Mouse (Mus musculus): ENCODE measurements at regions not wholly inside any gene's neighbourhood (a gene's known extent, or its start where the extent isn't known, plus 50 kb on each side); places are given as distances from the start of the nearest gene placed in this dataset.

DNA sequence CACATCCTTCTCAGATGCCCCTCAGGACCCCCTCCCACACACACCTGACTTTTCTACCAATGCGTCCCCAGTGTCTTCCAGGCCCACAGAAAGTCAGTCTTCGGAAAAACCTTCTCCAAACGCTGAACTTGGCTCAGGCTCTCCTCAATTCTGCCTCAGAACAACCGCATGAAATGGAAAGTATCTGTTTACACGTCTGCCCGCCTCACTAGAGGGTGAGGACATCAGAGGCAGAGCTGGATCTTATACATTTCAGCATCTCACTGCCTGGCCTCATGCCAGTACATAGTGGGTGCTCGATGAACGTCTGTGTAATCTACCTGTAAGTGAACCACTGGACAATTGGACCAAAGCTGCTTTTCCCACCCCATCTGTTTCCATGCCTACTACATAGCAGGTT, 189.1 kb upstream of the 4930412O13Rik start:
- no peak for DNase-seq

DNA sequence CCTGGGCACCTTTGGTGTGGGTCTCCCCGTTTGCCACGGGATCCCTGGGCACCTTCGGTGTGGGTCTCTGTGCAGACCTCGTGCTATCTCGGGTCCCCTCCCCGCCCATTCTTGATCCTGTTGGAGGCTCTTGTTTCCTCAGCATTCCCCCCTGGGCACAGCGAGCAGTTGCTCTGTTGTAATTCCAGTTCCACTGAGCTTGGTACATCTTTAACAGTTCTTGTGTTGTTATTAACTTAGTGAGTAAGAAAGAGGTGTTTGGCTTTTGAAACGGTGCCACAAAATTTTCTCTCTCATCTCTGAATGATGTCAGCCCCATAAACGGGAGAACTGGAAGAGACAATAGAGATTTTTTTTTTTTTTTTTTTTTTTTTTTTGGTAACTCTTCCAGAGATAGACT, 187.7 kb upstream of the 4930412O13Rik start:
- no peak for DNase-seq

DNA sequence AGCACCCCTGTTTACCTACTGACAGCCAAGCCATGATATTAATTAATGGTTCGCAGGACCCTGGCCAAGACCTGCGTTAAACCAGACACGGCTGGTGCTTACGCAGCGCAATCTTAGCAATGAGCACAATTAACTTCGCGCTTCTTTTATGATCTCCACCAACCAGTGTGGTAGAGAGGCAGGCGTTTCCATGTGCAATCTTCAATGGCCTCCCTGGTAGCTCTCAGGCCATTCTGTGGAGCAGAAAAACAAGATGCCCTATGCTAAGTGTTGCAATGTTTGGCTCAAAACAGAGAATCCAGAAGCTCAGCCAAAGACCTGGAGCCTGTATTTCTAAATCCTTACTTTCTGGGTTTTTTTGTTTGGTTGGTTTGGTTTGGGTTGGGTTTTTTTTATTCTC, 186.9 kb upstream of the 4930412O13Rik start:
- DNase-seq: no peak

DNA sequence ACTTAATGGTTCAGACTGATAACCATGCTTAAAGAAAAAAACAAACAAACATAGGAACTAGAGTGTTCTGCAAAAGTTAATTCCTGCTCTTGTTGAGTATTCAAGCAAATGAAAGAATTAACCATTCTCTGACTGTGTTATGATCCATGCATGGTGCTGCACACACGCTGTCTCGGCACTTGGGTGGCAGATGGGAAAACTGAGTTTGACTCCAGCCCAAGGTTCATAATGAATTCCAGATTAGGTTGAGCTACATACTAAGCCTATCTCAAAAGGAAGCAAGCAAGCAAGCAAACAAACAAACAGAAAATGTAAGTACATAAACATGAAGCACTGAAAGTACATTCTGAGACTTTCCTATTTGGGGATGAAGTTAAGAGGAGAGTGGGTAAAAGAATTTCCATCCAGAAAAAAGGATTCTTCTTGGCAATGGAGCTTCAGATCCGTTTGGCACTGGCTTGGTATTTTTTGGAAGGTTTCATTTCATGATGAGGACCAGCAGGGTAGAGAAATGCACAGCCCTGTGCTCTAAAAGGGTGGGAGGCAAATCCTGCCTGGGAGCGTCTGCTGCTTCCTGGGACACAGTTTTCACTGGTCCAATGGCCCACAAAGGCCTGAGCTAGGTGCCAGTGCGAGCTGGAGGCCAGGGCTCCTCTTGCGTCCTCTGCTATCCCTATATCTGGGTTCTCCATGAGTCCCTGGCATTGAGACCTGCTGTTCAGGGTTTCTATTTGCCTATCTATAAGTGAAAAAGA, 183.3 kb upstream of the 4930412O13Rik start:
- no peak for DNase-seq

DNA sequence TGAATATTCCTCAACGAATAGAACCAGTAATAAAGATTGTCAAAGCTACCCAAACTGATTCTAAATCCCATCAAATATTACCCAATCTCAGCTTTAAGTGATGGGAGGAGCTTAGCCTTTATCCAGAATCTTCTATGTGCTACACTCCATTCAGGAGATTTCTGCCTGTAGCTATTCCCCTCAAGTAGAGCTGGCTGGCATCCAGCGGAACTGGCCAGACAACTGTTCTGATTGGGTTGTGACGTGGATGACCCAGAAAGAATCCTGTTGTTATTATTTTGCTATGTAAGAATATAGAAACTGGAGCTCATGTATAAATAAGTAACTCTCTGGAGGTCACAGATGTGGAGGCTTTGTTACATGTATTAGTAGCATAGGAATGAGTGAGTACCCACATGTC, 176.8 kb upstream of the 4930412O13Rik start:
- DNase-seq: no peak

DNA sequence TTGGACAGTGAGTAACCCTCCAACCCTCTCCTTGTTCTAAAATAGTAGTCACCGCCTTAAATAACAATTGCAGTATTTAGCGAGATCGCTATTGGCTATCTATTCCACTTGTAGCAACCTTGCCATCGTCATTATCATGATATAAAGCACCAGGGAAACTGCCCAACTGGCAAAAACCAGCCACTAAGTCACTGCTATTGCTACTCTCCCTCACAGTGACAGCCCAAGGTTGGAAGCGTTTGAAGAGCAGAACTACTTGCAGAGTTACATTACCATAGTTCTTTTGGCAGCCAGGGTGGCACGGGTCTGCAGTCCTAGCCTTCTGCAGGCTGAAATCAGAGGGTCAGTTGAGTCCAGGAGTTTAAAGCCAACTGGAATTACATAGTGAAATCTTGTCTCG, 171.6 kb upstream of the 4930412O13Rik start:
- peak; percentile 29 to 60 for DNase-seq

DNA sequence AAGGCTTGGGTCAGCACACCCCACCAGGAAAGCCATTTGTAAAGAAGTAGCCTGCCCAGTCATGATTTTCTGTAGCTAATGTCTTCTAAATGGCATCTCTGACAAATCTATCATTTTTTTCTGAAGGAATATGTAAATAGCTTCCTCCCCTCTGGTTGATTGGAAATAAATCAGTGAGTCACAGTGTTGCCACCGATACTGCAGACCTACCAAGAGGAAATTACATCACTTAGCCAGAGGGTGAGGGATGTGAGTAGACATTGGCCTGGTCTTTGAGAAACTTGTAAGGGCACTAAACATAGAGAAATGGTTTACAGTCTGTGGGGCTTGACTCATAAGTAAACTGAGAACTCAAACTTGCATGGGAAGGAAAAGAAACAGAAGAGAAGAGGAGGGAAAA, 163.1 kb upstream of the 4930412O13Rik start:
- DNase-seq: no peak

DNA sequence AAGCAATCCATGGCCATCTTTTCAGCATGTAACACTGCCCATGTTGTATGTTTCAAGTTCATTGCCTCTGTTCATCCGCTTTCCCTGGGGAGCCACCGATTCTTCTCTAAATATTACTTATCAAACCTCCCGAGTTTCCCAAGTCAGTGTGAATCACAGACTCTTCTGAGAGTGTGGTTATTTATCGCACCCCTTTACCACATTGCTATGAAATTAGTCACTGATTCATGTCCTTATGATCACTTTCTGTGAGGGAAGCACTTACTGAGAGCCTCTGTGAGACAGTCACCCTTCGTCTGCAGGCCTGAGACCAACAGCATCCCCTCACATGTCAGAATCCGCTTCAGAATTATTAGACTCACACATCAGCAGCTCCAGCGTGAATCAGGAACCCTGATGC, 147.8 kb upstream of the 4930412O13Rik start:
- DNase-seq: peak in 1 of 2 experiments; percentile 5

DNA sequence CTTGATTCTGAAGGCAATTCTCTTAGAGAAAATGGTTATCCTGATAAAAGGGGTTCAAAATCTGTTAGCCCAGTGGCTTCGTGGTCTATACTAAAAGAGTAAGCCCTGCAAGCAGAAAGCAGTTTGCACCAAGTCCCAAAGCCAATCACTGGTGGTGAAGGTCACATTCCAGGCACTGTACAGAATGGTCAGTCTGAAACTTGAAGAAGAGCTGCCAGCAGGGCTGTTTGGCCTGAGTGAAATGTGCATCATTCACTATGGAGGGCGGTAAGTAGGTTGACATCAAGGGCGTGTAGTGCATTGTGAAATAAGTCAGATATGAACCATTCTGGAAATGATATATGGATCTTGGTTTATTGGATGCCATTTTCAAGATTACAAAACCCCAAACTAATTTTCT, 136.9 kb upstream of the 4930412O13Rik start:
- peak; percentile 21 to 49 for DNase-seq

DNA sequence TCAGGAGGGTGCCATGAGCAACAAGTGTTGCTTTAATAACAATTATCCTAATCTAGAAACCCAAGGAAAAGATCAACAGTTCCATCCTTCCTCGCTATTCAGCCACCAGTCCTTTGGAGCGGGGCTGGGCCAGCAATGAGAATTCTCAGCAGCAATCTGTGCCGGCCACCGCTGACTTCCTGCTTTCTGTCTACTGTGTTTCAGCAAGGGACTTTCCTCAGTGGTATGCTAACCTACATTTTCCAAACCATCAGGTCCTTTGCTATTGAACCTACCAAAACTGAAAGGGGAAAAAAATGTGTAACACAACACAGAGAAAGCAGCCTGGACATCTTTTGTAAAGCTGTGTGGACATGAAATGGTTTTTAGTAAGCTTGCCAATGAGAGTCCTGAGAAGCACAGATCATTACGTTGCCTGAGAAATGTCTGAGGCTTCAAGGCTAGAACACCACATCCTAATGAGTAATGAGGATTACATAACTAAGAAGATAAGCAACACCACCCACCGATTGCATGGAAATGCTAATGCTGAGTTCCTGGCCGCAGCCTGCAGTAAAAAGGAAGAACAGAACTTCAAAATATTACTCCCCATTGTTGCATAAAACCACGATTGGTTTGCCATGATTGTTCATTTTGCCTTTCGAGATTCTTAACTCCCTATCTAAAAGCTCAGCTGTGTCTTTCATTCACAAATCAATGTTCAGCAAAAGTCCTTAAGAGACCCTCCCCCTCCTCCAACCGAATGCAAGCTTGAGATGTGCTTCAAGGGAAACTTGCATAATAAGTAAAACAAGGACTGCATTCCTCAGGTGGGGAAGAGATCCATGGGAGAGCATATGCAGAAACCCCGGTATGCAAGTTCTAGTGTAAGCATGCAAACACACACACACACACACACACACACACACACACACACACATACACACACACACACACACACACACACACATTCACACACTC, 130.9 kb upstream of the 4930412O13Rik start:
- DNase-seq: peak; percentile 37 to 39

DNA sequence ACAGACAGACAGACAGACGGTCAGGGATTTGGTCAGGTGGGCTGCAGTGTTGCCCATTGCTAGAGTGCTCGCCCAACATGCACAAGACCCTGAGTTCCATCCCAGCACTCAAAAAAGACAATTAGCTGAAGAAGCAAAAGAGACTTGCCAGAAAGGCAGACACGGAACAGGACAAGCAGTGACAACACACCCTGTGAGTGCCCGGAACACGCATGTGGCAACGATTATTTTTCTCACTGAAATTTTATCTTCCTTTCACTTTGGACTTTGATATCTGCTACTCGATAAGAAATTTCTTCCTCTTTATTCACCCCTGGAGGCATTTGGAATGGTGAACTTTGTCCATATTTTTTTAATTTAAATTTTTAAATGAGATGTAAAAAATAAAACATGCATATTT, 127.4 kb upstream of the 4930412O13Rik start:
- DNase-seq: no peak

DNA sequence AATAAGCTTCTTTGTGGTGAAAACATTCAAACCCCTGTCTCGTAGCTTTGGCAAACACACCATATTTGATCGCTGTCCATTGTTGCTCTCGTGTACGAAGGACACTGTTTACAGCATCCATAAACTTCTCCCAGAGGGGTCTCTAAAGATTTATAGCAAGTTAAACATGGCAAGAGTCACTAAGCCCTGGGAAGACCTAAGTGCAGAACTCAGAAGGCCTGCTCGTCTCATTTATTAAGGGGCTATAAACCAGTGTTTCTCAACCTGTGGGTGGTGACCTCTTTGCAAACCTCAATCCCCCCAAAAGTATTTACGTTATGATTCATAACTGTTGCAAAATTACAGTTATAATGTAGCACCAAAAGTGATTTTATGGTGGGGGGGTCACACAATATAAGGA, 126.9 kb upstream of the 4930412O13Rik start:
- DNase-seq: no peak

DNA sequence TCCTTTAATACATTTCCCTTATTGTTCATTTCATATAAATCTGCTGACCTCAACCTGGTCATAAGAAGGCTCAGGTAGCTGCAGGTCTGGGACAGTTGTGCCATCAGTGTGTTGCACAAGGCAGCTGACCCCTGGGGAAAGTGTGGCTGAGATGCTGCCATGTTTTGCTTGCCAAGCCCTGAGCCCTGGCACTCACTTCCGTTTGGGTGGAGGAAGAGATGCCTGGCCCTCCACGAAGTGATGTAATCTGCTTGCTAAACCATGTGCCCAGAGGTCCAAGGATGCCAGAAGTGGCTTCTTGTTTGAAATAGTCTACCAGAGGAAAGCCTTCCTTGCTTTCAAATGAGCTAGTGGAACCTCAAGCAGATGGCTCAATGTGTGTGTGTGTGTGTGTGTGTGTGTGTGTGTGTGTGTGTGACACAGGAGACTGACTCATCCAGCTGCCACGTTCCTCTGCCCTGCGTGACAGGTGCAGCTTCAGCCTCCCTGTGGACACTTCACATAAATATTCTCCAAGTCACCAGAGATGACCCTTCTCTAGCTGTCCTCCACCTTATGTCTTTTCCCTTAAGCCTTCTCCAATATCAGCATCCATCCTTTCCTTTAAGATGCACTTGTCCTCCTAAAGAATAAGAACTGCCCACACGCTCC, 123.2 kb upstream of the 4930412O13Rik start:
- peak in 1 of 2 experiments; percentile 19 for DNase-seq

DNA sequence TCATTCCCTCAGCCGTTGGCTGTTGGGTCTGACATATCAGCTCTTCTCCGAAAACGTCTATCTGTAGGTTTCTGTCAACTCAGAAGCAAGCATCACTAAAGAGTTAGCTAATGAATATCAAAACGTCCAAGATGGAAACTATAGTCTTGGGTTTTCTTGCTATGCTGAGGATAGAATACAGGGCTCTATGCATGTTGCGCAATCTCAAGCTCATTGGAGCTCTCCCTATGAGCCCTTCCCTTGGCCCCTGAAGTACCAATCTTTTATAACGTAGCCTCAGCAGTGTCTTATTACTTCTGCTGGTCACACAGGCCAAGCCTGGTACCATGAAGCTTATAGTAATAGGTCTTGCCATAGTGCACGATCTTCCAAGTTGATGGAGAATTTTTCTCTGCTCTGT, 122.1 kb upstream of the 4930412O13Rik start:
- DNase-seq: no peak

DNA sequence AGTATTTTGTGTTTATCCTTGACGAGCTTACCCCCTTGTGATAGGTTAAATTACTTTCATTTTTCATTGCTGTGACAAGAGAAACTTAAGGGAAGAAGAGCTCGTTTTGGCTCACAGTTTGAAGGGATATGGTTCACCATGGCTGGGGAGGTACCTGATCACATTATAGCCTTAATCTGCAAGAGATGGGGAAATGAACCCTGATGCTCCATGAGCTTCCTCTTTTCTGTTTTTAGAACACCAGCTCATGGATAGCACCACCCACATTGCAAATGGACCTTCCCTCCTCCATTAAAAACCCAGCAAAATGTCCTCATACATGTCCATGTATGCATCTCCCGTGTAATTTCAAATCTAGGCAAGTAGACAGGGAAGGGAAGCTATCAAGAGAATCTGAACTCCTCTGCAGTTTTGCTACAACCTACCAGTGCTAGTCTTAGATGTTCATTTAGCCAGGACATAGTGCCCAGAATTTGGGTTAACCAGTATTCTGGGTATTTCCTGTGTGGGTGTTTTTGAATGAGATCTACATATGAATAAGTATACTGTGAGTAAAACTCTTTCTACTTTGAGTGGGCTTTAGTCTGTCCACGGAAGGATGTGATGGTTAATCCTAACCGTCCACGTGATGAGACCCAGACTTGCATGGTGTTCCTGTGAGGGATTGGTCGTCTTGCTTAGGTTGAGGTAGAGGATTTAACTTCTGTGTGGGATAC, 121.5 kb upstream of the 4930412O13Rik start:
- DNase-seq: no peak

DNA sequence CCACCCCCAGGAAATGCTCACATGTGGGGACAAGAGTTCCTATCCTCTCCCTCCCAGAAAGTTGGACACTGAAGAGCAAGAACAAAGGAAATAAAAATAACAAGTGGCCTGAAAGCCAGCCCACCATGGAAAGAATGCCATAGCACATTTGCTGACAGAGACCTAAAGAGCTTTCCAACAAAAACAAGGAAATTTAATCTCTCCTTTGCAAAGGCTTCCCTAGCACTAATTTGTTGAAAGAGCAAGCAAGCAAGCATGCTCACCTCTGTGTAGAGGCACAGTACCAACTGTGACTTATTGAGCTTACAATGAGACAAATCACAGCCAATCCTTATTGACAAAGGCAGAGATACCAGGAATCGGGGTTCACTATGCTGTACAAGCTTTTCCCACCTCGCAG, 100.9 kb upstream of the 4930412O13Rik start:
- DNase-seq: no peak

DNA sequence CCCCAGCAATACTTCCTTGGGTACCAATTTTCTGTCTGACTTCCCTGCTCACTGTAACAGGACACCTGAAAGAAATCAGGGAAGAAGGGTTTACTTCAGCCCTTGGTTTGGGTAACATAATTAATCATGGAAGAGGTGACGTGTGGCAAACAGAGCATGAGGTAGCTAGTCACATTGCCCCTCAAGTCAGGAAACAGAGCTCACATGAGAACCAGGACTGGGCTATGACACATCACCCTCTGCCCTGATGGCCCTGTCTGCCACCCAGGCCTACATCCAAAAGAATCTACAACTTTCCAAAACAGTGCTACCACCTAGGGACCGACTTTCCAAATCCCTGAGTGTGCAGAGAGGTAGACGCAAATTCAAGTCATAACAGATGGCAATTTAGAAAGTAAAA, 98.4 kb upstream of the 4930412O13Rik start:
- DNase-seq: no peak

DNA sequence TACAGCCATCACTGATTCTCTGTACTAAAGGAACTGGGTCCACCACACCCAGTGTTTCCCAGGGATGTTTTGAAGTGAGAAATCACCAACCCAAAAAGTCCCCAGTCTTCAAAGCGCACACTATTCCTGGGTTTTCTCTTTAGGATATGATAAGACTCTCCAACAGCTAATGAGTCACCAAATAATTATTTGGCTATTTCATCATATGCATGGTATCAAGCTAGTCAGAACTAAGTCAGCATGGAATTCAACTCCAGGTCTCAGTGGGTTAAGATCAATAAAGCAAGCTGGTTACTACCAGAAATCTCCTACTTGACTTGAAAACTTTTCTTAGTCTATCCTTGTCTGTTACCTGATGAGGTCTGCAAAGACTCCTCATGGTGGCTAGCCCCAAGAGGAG, 89.1 kb upstream of the 4930412O13Rik start:
- DNase-seq: no peak

DNA sequence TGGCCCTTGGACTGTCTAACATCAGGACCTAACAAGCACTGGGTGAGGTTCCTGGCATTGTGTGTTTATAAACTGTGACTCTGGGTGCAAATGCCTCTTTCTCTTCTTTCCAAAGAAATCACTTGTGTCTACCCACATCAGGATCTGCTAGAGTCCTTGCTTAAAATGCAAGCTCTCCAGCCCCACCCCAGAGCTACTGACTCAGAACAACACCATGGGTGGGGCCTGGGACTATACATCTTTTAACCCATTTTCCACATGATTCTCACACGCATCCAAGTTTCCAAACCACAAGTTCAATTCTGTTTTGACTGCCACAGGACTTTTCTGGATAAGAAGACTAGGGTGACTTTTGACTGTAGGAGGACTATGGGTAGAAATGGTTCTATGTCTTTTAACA, 88.7 kb upstream of the 4930412O13Rik start:
- DNase-seq: no peak

DNA sequence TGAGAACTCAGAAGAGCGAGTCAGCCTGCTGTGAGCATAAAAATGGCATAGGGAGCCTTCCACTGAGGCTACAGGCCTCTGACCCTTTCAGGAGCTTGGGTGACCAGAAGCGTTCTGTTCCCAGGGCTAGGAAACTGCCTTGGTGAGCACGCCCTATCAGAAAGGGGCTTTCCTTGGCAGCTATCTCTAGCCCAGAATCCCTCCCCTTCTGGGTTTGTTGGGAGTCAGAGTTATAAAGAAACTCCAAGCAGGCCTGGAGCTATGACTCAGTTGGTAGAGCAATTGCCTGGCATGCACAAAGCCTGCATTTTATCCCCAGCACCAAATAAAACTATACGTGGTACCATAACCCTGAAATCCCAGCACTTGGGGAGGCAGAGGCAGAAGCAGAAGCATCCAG, 85.7 kb upstream of the 4930412O13Rik start:
- no peak for DNase-seq

DNA sequence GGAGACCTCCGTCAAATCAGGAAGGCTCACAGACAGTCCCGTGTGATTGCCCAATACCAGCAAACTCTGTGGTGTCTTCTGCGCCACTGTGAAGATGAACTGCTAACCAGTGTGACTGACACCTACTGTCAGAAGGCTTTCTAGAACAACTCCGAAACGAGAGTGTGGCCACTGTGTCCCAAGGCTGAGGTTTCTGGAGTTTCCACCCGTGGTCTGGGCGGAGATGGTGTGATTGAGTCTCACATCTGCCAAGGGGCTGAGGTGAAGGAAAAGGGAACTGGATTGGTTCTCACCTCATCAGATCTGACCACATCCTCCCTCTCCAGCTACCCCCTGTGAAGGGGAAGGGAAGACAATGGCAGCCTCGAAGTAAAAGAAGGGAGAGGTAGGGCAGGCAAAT, 79.6 kb upstream of the 4930412O13Rik start:
- DNase-seq: no peak

DNA sequence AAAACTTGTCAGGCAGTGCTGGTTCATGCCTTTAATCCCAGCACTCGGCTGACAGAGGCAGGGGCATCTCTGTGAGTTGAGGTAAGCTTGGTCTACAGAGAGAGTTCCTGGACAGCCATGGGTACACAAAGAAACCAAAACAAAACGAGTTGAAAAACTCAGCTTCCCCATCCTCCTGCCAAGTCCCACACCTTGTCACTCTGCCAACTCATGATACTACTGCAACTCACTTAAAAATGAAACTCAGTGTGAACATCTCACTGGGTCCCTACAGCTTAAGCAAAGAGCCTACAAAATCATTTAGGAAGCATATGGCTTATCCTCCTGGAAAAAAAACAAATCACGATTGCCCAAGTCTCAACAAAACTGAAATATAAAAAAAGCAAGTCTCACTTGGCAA, 76.7 kb upstream of the 4930412O13Rik start:
- DNase-seq: no peak
